Mouse (Mus musculus): ENCODE results near the gene Gss. TPM values are rescaled to one million over a fixed set of nuclear protein-coding genes. Genes with fewer than 3 reads are reported as not detected.

Gene Gss
- polyA plus RNA-seq, 1 experiment from 2014 or later, result 41.8 TPM

- Histone ChIP-seq H3K27ac (ENCODE audit: low read length) (no peak overlapping the region), H3K9me3 (replicated peaks; ENCODE audit: control insufficient read depth, low read length) (no peaks in the 10 kb centered on the region), H3K9ac (ENCODE audit: low read length) (no peak overlapping the region), H3K4me3 (replicated peaks; ENCODE audit: low read length) (no peak overlapping the region), H3K36me3 (ENCODE audit: control insufficient read depth, insufficient read depth, low read length) (no peaks in the 10 kb centered on the region), H3K27me3 (ENCODE audit: control insufficient read depth, insufficient read depth, low read length) (peaks cover 8% of the 10 kb centered on the region), H3K4me2 (ENCODE audit: low read depth, low read length) (no peak overlapping the region), H3K4me1 (ENCODE audit: control insufficient read depth, insufficient read depth, low read length) (peaks cover 5% of the 10 kb centered on the region)
- ATAC-seq (ENCODE audit: insufficient read depth, low FRiP score), result no peak
- WGBS, result 40% methylated on average over 10 of the region's 10 CpGs
These were observed 32.1 kb upstream of the Gss start for GRCm38 (mm10) chr2:155624730-155625129.

GRCm38 (mm10) chr2:155623996-155624395 lies 31.4 kb upstream of the Gss start:
- no peaks in the 10 kb centered on the region for H3K36me3 ChIP-seq (ENCODE audit: control insufficient read depth, insufficient read depth, low read length)
- H3K9me3 ChIP-seq (replicated peaks; ENCODE audit: control insufficient read depth, low read length), result no peaks in the 10 kb centered on the region
- no peaks in the 10 kb centered on the region for H3K4me1 ChIP-seq (ENCODE audit: control insufficient read depth, insufficient read depth, low read length)
- WGBS, result 73% methylated on average over 6 of the region's 6 CpGs
- no peak overlapping the region for H3K4me3 ChIP-seq (replicated peaks; ENCODE audit: low read length)
- peaks cover 5% of the 10 kb centered on the region; the same call in 1 of the 2 replicates for H3K27me3 ChIP-seq (ENCODE audit: control insufficient read depth, insufficient read depth, low read length)
- H3K9ac ChIP-seq (ENCODE audit: low read length), result no peak overlapping the region
- ATAC-seq (ENCODE audit: insufficient read depth, low FRiP score), result no peak
- no peak overlapping the region for H3K27ac ChIP-seq (ENCODE audit: low read length)
- no peak overlapping the region for H3K4me2 ChIP-seq (ENCODE audit: low read depth, low read length)

GRCm38 (mm10) chr2:155622606-155623005 lies 30.0 kb upstream of the Gss start:
- Histone ChIP-seq H3K4me3 (replicated peaks; ENCODE audit: low read length) (no peak overlapping the region), H3K4me2 (ENCODE audit: low read depth, low read length) (no peak overlapping the region), H3K9me3 (replicated peaks; ENCODE audit: control insufficient read depth, low read length) (no peaks in the 10 kb centered on the region), H3K36me3 (ENCODE audit: control insufficient read depth, insufficient read depth, low read length) (no peaks in the 10 kb centered on the region), H3K9ac (ENCODE audit: low read length) (no peak overlapping the region), H3K27ac (ENCODE audit: low read length) (no peak overlapping the region), H3K27me3 (ENCODE audit: control insufficient read depth, insufficient read depth, low read length) (no peaks in the 10 kb centered on the region), H3K4me1 (ENCODE audit: control insufficient read depth, insufficient read depth, low read length) (no peaks in the 10 kb centered on the region)
- no peak for ATAC-seq (ENCODE audit: insufficient read depth, low FRiP score)
- WGBS, result 28% methylated on average over 11 of the region's 11 CpGs

- Histone ChIP-seq H3K27me3 (ENCODE audit: control insufficient read depth, insufficient read depth, low read length) (no peaks in the 10 kb centered on the region), H3K4me3 (replicated peaks; ENCODE audit: low read length) (no peak overlapping the region), H3K4me1 (ENCODE audit: control insufficient read depth, insufficient read depth, low read length) (no peaks in the 10 kb centered on the region), H3K9ac (ENCODE audit: low read length) (no peak overlapping the region), H3K9me3 (replicated peaks; ENCODE audit: control insufficient read depth, low read length) (no peaks in the 10 kb centered on the region), H3K36me3 (ENCODE audit: control insufficient read depth, insufficient read depth, low read length) (no peaks in the 10 kb centered on the region), H3K27ac (ENCODE audit: low read length) (no peak overlapping the region), H3K4me2 (ENCODE audit: low read depth, low read length) (no peak overlapping the region)
- WGBS, result 15% methylated on average over 8 of the region's 8 CpGs
- peak; percentile 57; the same call in 1 of the 2 replicates for ATAC-seq (ENCODE audit: insufficient read depth, low FRiP score)
These were observed 27.2 kb upstream of the Gss start for GRCm38 (mm10) chr2:155619817-155620216.

DNA sequence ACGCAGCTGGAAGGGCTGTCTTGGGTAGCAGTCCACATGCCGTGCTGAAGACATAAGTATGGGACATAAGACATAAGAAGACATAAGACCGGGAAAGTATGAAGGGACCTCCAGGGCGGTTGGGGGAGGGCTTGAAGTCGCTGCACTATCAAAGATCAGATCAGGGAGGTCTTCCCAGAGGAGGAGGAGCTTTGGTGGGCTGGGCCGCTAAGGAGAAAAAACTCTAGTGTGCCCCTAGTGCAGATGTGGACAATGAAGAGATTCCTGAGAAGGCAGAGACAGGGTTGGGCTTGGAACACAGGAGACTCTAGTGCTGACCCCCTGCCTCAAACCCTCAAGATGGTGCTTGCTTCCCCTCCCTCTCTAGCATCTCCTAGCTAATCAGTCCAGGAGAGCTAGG lies 24.4 kb upstream of the Gss start:
- Histone ChIP-seq H3K36me3 (ENCODE audit: control insufficient read depth, insufficient read depth, low read length) (no peaks in the 10 kb centered on the region), H3K4me1 (ENCODE audit: control insufficient read depth, insufficient read depth, low read length) (peaks cover 5% of the 10 kb centered on the region; the same call in 1 of the 2 replicates), H3K4me3 (replicated peaks; ENCODE audit: low read length) (no peak overlapping the region), H3K27ac (ENCODE audit: low read length) (no peak overlapping the region), H3K27me3 (ENCODE audit: control insufficient read depth, insufficient read depth, low read length) (no peaks in the 10 kb centered on the region; the same call in 1 of the 2 replicates), H3K4me2 (ENCODE audit: low read depth, low read length) (no peak overlapping the region), H3K9ac (ENCODE audit: low read length) (no peak overlapping the region), H3K9me3 (replicated peaks; ENCODE audit: control insufficient read depth, low read length) (no peaks in the 10 kb centered on the region)
- WGBS, result 42% methylated on average over 6 of the region's 6 CpGs
- ATAC-seq (ENCODE audit: insufficient read depth, low FRiP score), result no peak

GRCm38 (mm10) chr2:155613953-155614352 lies 21.3 kb upstream of the Gss start:
- Histone ChIP-seq H3K9ac (ENCODE audit: low read length) (peak overlapping the region; percentile 15; the same call in 1 of the 2 replicates), H3K9me3 (replicated peaks; ENCODE audit: control insufficient read depth, low read length) (no peaks in the 10 kb centered on the region), H3K4me3 (replicated peaks; ENCODE audit: low read length) (peak overlapping the region; percentile 21; the same call in 1 of the 2 replicates), H3K27ac (ENCODE audit: low read length) (no peak overlapping the region), H3K4me1 (ENCODE audit: control insufficient read depth, insufficient read depth, low read length) (peaks cover 5% of the 10 kb centered on the region; the same call in 1 of the 2 replicates), H3K36me3 (ENCODE audit: control insufficient read depth, insufficient read depth, low read length) (no peaks in the 10 kb centered on the region), H3K4me2 (ENCODE audit: low read depth, low read length) (peak overlapping the region; percentile 45), H3K27me3 (ENCODE audit: control insufficient read depth, insufficient read depth, low read length) (no peaks in the 10 kb centered on the region; the same call in 1 of the 2 replicates)
- no peak for ATAC-seq (ENCODE audit: insufficient read depth, low FRiP score)
- 54% methylated on average over 8 of the region's 8 CpGs for WGBS

DNA sequence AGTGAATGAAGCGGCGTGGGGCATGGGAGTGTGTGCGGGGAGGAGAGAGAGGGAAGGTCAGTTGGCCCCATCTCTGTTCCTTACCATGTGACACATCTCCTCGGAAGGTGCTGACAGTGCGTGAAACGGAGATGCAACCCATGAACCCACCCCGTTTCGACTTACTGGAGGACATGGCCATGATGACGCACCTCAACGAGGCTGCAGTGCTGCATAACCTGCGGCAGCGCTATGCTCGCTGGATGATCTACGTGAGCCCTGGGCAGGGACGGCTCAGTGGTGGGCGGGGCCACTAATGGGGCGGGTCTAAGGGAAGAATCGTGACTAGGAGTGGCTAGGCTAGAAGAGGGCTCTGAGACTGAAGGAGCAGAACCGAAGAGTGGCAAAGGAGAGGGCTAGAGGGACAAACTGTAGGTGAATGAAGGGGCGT lies 20.7 kb upstream of the Gss start:
- peak; percentile 94 for ATAC-seq (ENCODE audit: insufficient read depth, low FRiP score)
- Histone ChIP-seq H3K4me2 (ENCODE audit: low read depth, low read length) (peak overlapping the region; percentile 45), H3K27ac (ENCODE audit: low read length) (no peak overlapping the region), H3K9ac (ENCODE audit: low read length) (peak overlapping the region; percentile 15; the same call in 1 of the 2 replicates), H3K4me1 (ENCODE audit: control insufficient read depth, insufficient read depth, low read length) (peaks cover 5% of the 10 kb centered on the region; the same call in 1 of the 2 replicates), H3K4me3 (replicated peaks; ENCODE audit: low read length) (peak overlapping the region; percentile 21), H3K9me3 (replicated peaks; ENCODE audit: control insufficient read depth, low read length) (no peaks in the 10 kb centered on the region), H3K27me3 (ENCODE audit: control insufficient read depth, insufficient read depth, low read length) (no peaks in the 10 kb centered on the region; the same call in 1 of the 2 replicates), H3K36me3 (ENCODE audit: control insufficient read depth, insufficient read depth, low read length) (no peaks in the 10 kb centered on the region)
- WGBS, result 3% methylated on average over 20 of the region's 20 CpGs

GRCm38 (mm10) chr2:155611834-155612550 lies 19.4 kb upstream of the Gss start:
- Histone ChIP-seq H3K4me2 (ENCODE audit: low read depth, low read length) (no peak overlapping the region), H3K4me1 (ENCODE audit: control insufficient read depth, insufficient read depth, low read length) (peaks cover 5% of the 10 kb centered on the region; the same call in 1 of the 2 replicates), H3K36me3 (ENCODE audit: control insufficient read depth, insufficient read depth, low read length) (no peaks in the 10 kb centered on the region), H3K27me3 (ENCODE audit: control insufficient read depth, insufficient read depth, low read length) (no peaks in the 10 kb centered on the region; the same call in 1 of the 2 replicates), H3K4me3 (replicated peaks; ENCODE audit: low read length) (no peak overlapping the region), H3K9me3 (replicated peaks; ENCODE audit: control insufficient read depth, low read length) (no peaks in the 10 kb centered on the region), H3K27ac (ENCODE audit: low read length) (no peak overlapping the region), H3K9ac (ENCODE audit: low read length) (no peak overlapping the region)
- no peak for ATAC-seq (ENCODE audit: insufficient read depth, low FRiP score)
- 84% methylated on average over 9 of the region's 9 CpGs for WGBS

- Histone ChIP-seq H3K27ac (ENCODE audit: low read length) (no peak within 1 kb of the TSS), H3K4me3 (replicated peaks; ENCODE audit: low read length) (no peak within 1 kb of the TSS), H3K4me2 (ENCODE audit: low read depth, low read length) (no peak within 1 kb of the TSS), H3K9me3 (replicated peaks; ENCODE audit: control insufficient read depth, low read length) (no peaks in the 10 kb centered on the region), H3K27me3 (ENCODE audit: control insufficient read depth, insufficient read depth, low read length) (no peaks in the 10 kb centered on the region; the same call in 1 of the 2 replicates), H3K36me3 (ENCODE audit: control insufficient read depth, insufficient read depth, low read length) (no peaks in the 10 kb centered on the region), H3K9ac (ENCODE audit: low read length) (no peak within 1 kb of the TSS), H3K4me1 (ENCODE audit: control insufficient read depth, insufficient read depth, low read length) (peaks cover 5% of the 10 kb centered on the region; the same call in 1 of the 2 replicates)
- ATAC-seq (ENCODE audit: insufficient read depth, low FRiP score), result no peak
- 47% methylated on average over 4 of the region's 4 CpGs for WGBS
These were observed 18.4 kb upstream of the Gss start, which contains the start of gene Myh7b for GRCm38 (mm10) chr2:155610978-155611377. Gene Myh7b, plus strand, starts transcription at chr2:155611212.

All from stomach, embryonic 16.5 days (tissue).